Comparison of ENCODE assay signal across 8 mouse cellular contexts in genomic region chr2:30720291-30720690, GRCm38 (mm10).
DNase-seq lines count a peak whose midpoint lies in the region; ATAC-seq and TF ChIP-seq lines count a peak whose summit lies in the region.

No protein-coding gene starts in this region.

- no peaks in the 10 kb centered on the region for H3K27me3 ChIP-seq in kidney, embryonic 16.5 days (ENCODE audit: insufficient read depth, low read length)
- no peaks in the 10 kb centered on the region for H3K27me3 ChIP-seq in embryonic facial prominence, embryonic 14.5 days (replicated peaks; ENCODE audit: control insufficient read depth, insufficient read depth, low read length)
- H3K27me3 ChIP-seq in hindbrain, embryonic 16.5 days (replicated peaks; ENCODE audit: control insufficient read depth, insufficient read depth, low read length): no peaks in the 10 kb centered on the region
- H3K27me3 ChIP-seq in midbrain, postnatal 0 days (ENCODE audit: insufficient read depth, low read length): no peaks in the 10 kb centered on the region

- H3K36me3 ChIP-seq in kidney, embryonic 16.5 days (ENCODE audit: insufficient read depth, low read length): no peaks in the 10 kb centered on the region
- H3K36me3 ChIP-seq in embryonic facial prominence, embryonic 14.5 days (ENCODE audit: control insufficient read depth, insufficient read depth, low read length): no peaks in the 10 kb centered on the region
- no peaks in the 10 kb centered on the region for H3K36me3 ChIP-seq in hindbrain, embryonic 16.5 days (ENCODE audit: control insufficient read depth, insufficient read depth, low read length)
- H3K36me3 ChIP-seq in midbrain, postnatal 0 days (ENCODE audit: insufficient read depth, low read length): no peaks in the 10 kb centered on the region

- H3K27ac ChIP-seq in kidney, embryonic 16.5 days (ENCODE audit: low read length): peak overlapping the region; percentile 100
- peak overlapping the region; percentile 99 for H3K27ac ChIP-seq in embryonic facial prominence, embryonic 14.5 days (replicated peaks; ENCODE audit: low read depth, low read length)
- peak overlapping the region; percentile 94 for H3K27ac ChIP-seq in hindbrain, embryonic 16.5 days (ENCODE audit: low read depth, low read length)
- H3K27ac ChIP-seq in midbrain, postnatal 0 days (ENCODE audit: low read depth, low read length): peak overlapping the region; percentile 95

- ATAC-seq in kidney, embryonic 16.5 days (ENCODE audit: low FRiP score, low TSS enrichment): no peak
- no peak for ATAC-seq in embryonic facial prominence, embryonic 14.5 days (ENCODE audit: low read depth)
- ATAC-seq in hindbrain, embryonic 16.5 days: no peak
- no peak for ATAC-seq in midbrain, postnatal 0 days (ENCODE audit: low FRiP score)

- no peaks in the 10 kb centered on the region for H3K9me3 ChIP-seq in kidney, embryonic 16.5 days (ENCODE audit: low read length)
- H3K9me3 ChIP-seq in embryonic facial prominence, embryonic 14.5 days (ENCODE audit: control insufficient read depth, low read length): no peaks in the 10 kb centered on the region
- no peaks in the 10 kb centered on the region for H3K9me3 ChIP-seq in hindbrain, embryonic 16.5 days (ENCODE audit: control insufficient read depth, low read length)
- H3K9me3 ChIP-seq in midbrain, postnatal 0 days (ENCODE audit: low read length): no peaks in the 10 kb centered on the region

- no peak for DNase-seq in kidney, postnatal 36 days
- DNase-seq in embryonic facial prominence, embryonic 14.5 days (ENCODE audit: low spot score): no peak
- peak; percentile 15 for DNase-seq in midbrain, postnatal 0 days (ENCODE audit: low spot score)
- no peak for DNase-seq in retina, postnatal 1 day
- DNase-seq in left cerebral cortex, adult 18-20 months (ENCODE audit: low spot score in 2 of 2): no peak
- DNase-seq in gastrocnemius, postnatal 4 days (ENCODE audit: low spot score in 2 of 2): no peak

- peak overlapping the region; percentile 80 for H3K9ac ChIP-seq in kidney, embryonic 16.5 days (replicated peaks; ENCODE audit: low read length)
- peak overlapping the region; percentile 71 for H3K9ac ChIP-seq in embryonic facial prominence, embryonic 14.5 days (ENCODE audit: low read depth, low read length)
- peak overlapping the region; percentile 70 for H3K9ac ChIP-seq in hindbrain, embryonic 16.5 days (ENCODE audit: low read depth, low read length)
- peak overlapping the region; percentile 56; the same call in 1 of the 2 replicates for H3K9ac ChIP-seq in midbrain, postnatal 0 days (replicated peaks; ENCODE audit: low read length, poor library complexity, severe bottlenecking)

- peak overlapping the region; percentile 63 for H3K4me2 ChIP-seq in kidney, embryonic 16.5 days (replicated peaks; ENCODE audit: low read depth, low read length)
- H3K4me2 ChIP-seq in embryonic facial prominence, embryonic 14.5 days (ENCODE audit: low read depth, low read length): peak overlapping the region; percentile 75
- H3K4me2 ChIP-seq in hindbrain, embryonic 16.5 days (ENCODE audit: low read length): peak overlapping the region; percentile 70
- H3K4me2 ChIP-seq in midbrain, postnatal 0 days (ENCODE audit: low read depth, low read length, poor library complexity, severe bottlenecking): 0 out of 2 replicates have a peak overlapping the region, but pooled peaks have one; percentile 6

- TF ChIP-seq CTCF in midbrain, postnatal 0 days (IDR thresholded peaks at IDR 0.05): no peak

- peaks cover 93% of the 10 kb centered on the region for H3K4me1 ChIP-seq in kidney, embryonic 16.5 days (ENCODE audit: insufficient read depth, low read length)
- H3K4me1 ChIP-seq in embryonic facial prominence, embryonic 14.5 days (ENCODE audit: control insufficient read depth, insufficient read depth, low read length): peaks cover 85% of the 10 kb centered on the region
- peaks cover 80% of the 10 kb centered on the region for H3K4me1 ChIP-seq in hindbrain, embryonic 16.5 days (ENCODE audit: control insufficient read depth, insufficient read depth, low read depth, low read length)
- peaks cover 54% of the 10 kb centered on the region for H3K4me1 ChIP-seq in midbrain, postnatal 0 days (ENCODE audit: insufficient read depth, low read length)

- WGBS in kidney, embryonic 16.5 days: 58% methylated on average over 5 of the region's 5 CpGs
- 39% methylated on average over 5 of the region's 5 CpGs for WGBS in embryonic facial prominence, embryonic 14.5 days
- WGBS in hindbrain, embryonic 16.5 days: 18% methylated on average over 5 of the region's 5 CpGs
- 15% methylated on average over 5 of the region's 5 CpGs for WGBS in midbrain, postnatal 0 days

- peak overlapping the region; percentile 39 for H3K4me3 ChIP-seq in kidney, embryonic 16.5 days (ENCODE audit: low read length)
- peak overlapping the region; percentile 34; the same call in 1 of the 2 replicates for H3K4me3 ChIP-seq in embryonic facial prominence, embryonic 14.5 days (ENCODE audit: low read depth, low read length)
- H3K4me3 ChIP-seq in hindbrain, embryonic 16.5 days (ENCODE audit: low read length): no peak overlapping the region
- H3K4me3 ChIP-seq in midbrain, postnatal 0 days (ENCODE audit: low read depth, low read length): no peak overlapping the region

Comparison
In these comparisons a context has a peak if more than half of its experiments do, and no peak if none do; other contexts are left out.
1. H3K4me2 ChIP-seq: peak in every context shown above with its lines; median percentile 75 in embryonic facial prominence, embryonic 14.5 days; 70 in hindbrain, embryonic 16.5 days; 63 in kidney, embryonic 16.5 days; 6 in midbrain, postnatal 0 days.
2. H3K4me3 ChIP-seq: peak in kidney, embryonic 16.5 days (single experiment) and embryonic facial prominence, embryonic 14.5 days (single experiment); none in hindbrain, embryonic 16.5 days (single experiment) and midbrain, postnatal 0 days (single experiment).
3. Peak in every context shown above with its lines, with median percentiles within 50 percentile points of each other: H3K27ac ChIP-seq and H3K9ac ChIP-seq.